Mouse (Mus musculus): Measurements from ENCODE around the gene Nrm. TPM values are rescaled to one million over a fixed set of nuclear protein-coding genes. Genes with fewer than 3 reads are reported as not detected.
A peak's percentile ranks its signal among the peaks of the same experiment; 100 is the strongest.

Nrm gene
- total and polyA plus RNA-seq, 2 experiments from 2014 or later: 9.7 to 13.1 TPM

DNA sequence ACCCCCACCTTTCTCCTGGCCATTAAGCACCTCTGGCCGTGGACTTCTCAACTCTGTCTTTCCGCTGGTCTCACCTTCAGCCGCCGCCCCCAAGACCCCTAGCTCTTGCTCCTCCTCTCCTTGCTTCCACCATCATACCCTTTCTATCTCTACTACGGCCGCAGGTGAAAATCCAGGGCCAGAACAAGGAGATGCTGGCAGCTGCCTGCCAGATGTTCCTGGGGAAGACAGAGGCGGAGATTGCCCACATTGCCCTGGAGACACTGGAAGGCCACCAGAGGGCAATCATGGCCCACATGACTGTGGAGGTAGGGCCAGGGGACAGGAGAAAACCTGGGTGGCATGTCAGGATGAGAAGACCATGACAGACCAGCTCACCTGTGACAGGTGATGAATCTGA is 36.7 kb upstream of the Nrm start:
- ATAC-seq: no peak
- Histone ChIP-seq H3K27ac (ENCODE audit: low read depth, low read length) (no peak overlapping the region), H3K9me3 (ENCODE audit: low read length) (no peaks in the 10 kb centered on the region), H3K9ac (peak overlapping the region; percentile 79; the same call in 1 of the 2 replicates), H3K4me2 (ENCODE audit: low read depth) (peak overlapping the region; percentile 80), H3K4me1 (ENCODE audit: insufficient read depth) (peaks cover 14% of the 10 kb centered on the region), H3K4me3 (ENCODE audit: low read depth, low read length) (no peak overlapping the region), H3K36me3 (ENCODE audit: insufficient read depth) (peaks cover 14% of the 10 kb centered on the region), H3K27me3 (ENCODE audit: insufficient read depth, low read length) (no peaks in the 10 kb centered on the region)
- TF ChIP-seq CTCF (IDR thresholded peaks at IDR 0.05; ENCODE audit: low read depth): peak; percentile 38
- 67% methylated on average over 7 of the region's 7 CpGs for WGBS
- DNase-seq: no peak

DNA sequence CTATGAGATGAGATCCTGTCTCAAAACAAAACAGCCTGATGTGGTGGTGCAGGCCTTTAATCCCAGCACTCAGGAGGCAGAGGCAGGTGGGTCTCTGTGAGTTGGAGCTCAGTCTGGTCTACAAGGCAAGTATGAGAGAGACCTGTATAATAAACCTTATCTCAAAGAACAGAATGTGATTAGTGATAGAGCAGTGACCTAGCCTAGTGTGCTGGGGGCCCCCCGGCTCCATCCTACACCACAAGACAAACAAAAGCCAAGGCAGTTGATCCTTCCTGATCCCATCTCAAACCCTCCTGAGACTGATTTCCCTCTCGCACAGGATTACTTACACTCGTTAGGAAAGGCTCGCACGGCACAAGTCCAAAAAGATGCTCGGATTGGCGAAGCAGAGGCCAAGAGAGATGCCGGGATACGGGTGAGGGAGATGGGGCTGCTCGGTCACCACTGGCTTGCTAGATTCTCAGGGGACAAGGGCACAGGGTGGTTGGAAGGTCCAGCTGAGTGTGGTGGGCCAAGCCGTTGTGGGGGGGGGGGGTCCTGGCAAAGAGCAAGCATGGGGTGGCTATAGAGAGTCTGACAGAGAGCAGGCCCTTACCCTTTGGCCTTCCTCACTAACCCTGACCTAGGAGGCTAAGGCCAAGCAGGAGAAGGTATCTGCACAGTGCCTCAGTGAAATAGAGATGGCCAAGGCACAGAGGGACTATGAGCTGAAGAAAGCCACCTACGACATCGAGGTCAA is 35.8 kb upstream of the Nrm start:
- H3K4me3 ChIP-seq (ENCODE audit: low read depth, low read length): no peak overlapping the region
- no peaks in the 10 kb centered on the region for H3K9me3 ChIP-seq (ENCODE audit: low read length)
- no peak for DNase-seq
- H3K36me3 ChIP-seq (ENCODE audit: insufficient read depth): peaks cover 14% of the 10 kb centered on the region
- ATAC-seq: no peak
- no peak overlapping the region for H3K9ac ChIP-seq
- 90% methylated on average over 13 of the region's 13 CpGs for WGBS
- TF ChIP-seq CTCF (IDR thresholded peaks at IDR 0.05; ENCODE audit: low read depth): no peak
- no peak overlapping the region for H3K27ac ChIP-seq (ENCODE audit: low read depth, low read length)
- H3K4me1 ChIP-seq (ENCODE audit: insufficient read depth): peaks cover 14% of the 10 kb centered on the region
- no peaks in the 10 kb centered on the region for H3K27me3 ChIP-seq (ENCODE audit: insufficient read depth, low read length)
- no peak overlapping the region for H3K4me2 ChIP-seq (ENCODE audit: low read depth)

DNA sequence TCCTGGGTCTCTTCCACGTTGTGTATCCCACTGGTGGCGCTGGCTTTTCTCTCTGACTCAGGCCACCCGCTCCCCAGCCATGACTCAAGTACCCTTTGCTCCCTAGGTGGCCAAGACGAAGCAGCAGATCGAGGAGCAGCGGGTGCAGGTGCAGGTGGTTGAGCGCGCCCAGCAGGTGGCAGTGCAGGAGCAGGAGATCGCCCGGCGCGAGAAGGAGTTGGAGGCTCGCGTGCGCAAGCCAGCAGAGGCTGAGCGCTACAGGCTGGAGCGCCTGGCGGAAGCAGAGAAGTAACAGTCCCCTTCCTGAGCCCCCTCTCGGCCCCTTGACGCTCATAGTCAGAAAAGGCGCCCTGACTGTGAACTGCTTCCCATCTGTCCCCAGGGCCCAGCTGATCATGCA is 31.4 kb upstream of the Nrm start:
- H3K36me3 ChIP-seq (ENCODE audit: insufficient read depth): peaks cover 55% of the 10 kb centered on the region
- H3K4me3 ChIP-seq (ENCODE audit: low read depth, low read length): no peak overlapping the region
- H3K4me1 ChIP-seq (ENCODE audit: insufficient read depth): peaks cover 12% of the 10 kb centered on the region; the same call in 1 of the 2 replicates
- WGBS: 5% methylated on average over 21 of the region's 21 CpGs
- 0 out of 2 replicates have a peak overlapping the region, but pooled peaks have one; percentile 5 for H3K4me2 ChIP-seq (ENCODE audit: low read depth)
- ATAC-seq (peak; percentile 83), DNase-seq (peak; percentile 89)
- no peak overlapping the region for H3K27ac ChIP-seq (ENCODE audit: low read depth, low read length)
- no peaks in the 10 kb centered on the region for H3K9me3 ChIP-seq (ENCODE audit: low read length)
- no peak overlapping the region for H3K9ac ChIP-seq
- H3K27me3 ChIP-seq (ENCODE audit: insufficient read depth, low read length): no peaks in the 10 kb centered on the region
- peak; percentile 94 for TF ChIP-seq CTCF (IDR thresholded peaks at IDR 0.05; ENCODE audit: low read depth)

DNA sequence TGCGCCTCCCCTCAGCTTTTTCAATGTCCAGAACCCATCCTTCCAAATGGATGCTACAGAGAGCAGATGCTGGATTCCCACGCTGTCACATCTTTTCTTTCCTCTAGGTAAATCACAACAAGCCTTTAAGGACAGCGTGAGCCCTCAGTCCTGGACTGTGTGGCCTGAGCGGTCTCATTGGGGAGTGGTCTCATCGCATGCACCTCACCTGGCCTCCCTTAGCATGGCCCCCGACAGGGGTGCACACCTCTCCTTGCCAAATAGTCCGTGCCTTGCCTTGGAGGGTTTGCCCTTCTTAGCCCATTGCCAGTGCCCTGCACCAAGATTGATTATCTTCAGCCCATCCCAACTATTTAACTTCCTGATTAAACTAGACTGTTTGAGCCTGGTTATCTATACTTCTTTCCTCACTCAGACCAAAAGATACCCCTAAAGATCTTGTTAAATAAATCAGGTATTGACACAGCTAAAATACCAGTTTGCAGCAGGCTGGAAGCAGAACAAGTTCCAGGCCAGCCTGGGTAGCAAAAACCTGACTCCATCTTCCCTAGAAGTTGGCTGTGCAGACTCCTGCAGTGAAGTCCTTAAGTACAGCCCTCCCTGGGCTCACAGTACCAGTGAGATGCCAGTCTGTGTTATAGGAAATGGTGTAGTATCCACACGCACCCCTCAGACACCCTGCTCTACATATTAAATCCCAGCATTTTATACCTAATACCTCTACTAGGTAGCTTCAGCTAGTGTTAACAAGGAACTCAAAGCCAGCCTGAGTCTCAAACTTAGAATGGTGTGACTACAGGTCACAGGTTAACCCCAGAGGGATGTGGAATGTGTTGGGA is 28.5 kb upstream of the Nrm start:
- H3K4me2 ChIP-seq (ENCODE audit: low read depth): no peak overlapping the region
- H3K9ac ChIP-seq: 0 out of 2 replicates have a peak overlapping the region, but pooled peaks have one; percentile 22
- no peak overlapping the region for H3K27ac ChIP-seq (ENCODE audit: low read depth, low read length)
- no peaks in the 10 kb centered on the region for H3K9me3 ChIP-seq (ENCODE audit: low read length)
- no peaks in the 10 kb centered on the region for H3K27me3 ChIP-seq (ENCODE audit: insufficient read depth, low read length)
- DNase-seq (peak; percentile 20), ATAC-seq (no peak)
- peaks cover 16% of the 10 kb centered on the region; the same call in 1 of the 2 replicates for H3K4me1 ChIP-seq (ENCODE audit: insufficient read depth)
- WGBS: 62% methylated on average over 8 of the region's 8 CpGs
- no peak for TF ChIP-seq CTCF (IDR thresholded peaks at IDR 0.05; ENCODE audit: low read depth)
- H3K4me3 ChIP-seq (ENCODE audit: low read depth, low read length): no peak overlapping the region
- peaks cover 56% of the 10 kb centered on the region for H3K36me3 ChIP-seq (ENCODE audit: insufficient read depth)

DNA sequence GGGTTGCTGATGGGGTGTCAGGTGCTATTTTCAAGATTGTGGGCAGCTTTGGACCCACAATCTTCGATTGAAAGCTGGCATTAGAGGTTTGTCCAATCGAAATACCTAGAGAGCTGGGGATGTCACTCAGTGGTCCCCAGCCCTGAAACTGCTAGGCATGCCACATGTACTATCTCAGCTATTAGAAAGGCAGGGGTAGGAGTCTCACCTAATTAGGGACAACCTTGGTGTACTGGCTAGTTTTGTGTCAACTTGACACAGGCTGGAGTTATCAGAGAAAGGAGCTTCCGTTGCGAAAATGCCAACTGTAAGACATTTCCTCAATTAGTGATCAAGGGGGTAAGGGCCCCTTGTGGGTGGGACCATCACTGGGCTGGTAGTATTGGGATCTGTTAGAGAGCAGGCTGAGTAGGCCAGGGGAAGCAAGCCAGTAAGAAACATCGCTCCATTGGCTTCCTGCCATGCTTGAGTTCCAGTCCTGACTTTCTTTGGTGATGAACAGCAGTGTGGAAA is 27.8 kb upstream of the Nrm start:
- no peak overlapping the region for H3K27ac ChIP-seq (ENCODE audit: low read depth, low read length)
- no peak for ATAC-seq
- no peaks in the 10 kb centered on the region for H3K27me3 ChIP-seq (ENCODE audit: insufficient read depth, low read length)
- peak; percentile 57 for DNase-seq
- peaks cover 16% of the 10 kb centered on the region; the same call in 1 of the 2 replicates for H3K4me1 ChIP-seq (ENCODE audit: insufficient read depth)
- peaks cover 54% of the 10 kb centered on the region for H3K36me3 ChIP-seq (ENCODE audit: insufficient read depth)
- WGBS: 18% methylated on average over 5 of the region's 5 CpGs
- no peaks in the 10 kb centered on the region for H3K9me3 ChIP-seq (ENCODE audit: low read length)
- H3K4me2 ChIP-seq (ENCODE audit: low read depth): peak overlapping the region; percentile 28; the same call in 1 of the 2 replicates
- no peak overlapping the region for H3K9ac ChIP-seq
- no peak for TF ChIP-seq CTCF (IDR thresholded peaks at IDR 0.05; ENCODE audit: low read depth)
- H3K4me3 ChIP-seq (ENCODE audit: low read depth, low read length): no peak overlapping the region

DNA sequence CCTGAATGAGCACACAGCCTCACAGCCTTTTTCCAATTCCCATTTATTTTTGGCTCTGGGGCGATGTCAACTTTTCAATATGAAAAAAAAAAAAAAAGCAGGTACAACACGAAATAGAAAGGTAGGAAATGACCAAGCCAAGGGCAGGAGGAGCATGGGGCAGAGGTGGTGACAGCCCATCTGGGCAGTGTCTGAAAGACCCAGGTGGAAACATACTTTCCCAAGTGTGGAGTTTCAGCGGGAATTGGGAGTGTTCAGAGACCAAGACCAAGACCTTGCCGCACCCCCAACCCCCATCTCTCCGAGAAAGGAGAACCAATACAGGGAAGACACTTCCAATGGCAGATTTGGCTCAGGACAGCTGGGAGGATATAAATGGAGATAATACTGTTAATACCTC is 27.2 kb upstream of the Nrm start:
- Histone ChIP-seq H3K36me3 (ENCODE audit: insufficient read depth) (peaks cover 54% of the 10 kb centered on the region), H3K27ac (ENCODE audit: low read depth, low read length) (no peak overlapping the region), H3K9me3 (ENCODE audit: low read length) (no peaks in the 10 kb centered on the region), H3K4me2 (ENCODE audit: low read depth) (peak overlapping the region; percentile 28), H3K4me3 (ENCODE audit: low read depth, low read length) (no peak overlapping the region), H3K4me1 (ENCODE audit: insufficient read depth) (peaks cover 16% of the 10 kb centered on the region; the same call in 1 of the 2 replicates), H3K9ac (0 out of 2 replicates have a peak overlapping the region, but pooled peaks have one; percentile 7), H3K27me3 (ENCODE audit: insufficient read depth, low read length) (no peaks in the 10 kb centered on the region)
- TF ChIP-seq CTCF (IDR thresholded peaks at IDR 0.05; ENCODE audit: low read depth): no peak
- ATAC-seq: no peak
- WGBS: 54% methylated on average over 5 of the region's 5 CpGs
- no peak for DNase-seq

All from forebrain, postnatal 0 days (tissue).